Mouse (Mus musculus) left cerebral cortex, adult 11 months (tissue): Measurements from ENCODE around the gene 1700025C18Rik.

ENCODE experiments used
- DNase-seq: peaks from one replicate; pipeline ENCODE4 v3.0.0; 2022; ENCODE audit warnings: low spot score

The 1700025C18Rik gene

GRCm38 (mm10) chr2:165035058-165035431 lies 55.5 kb downstream of the 1700025C18Rik start:
- DNase-seq = no peak

DNA sequence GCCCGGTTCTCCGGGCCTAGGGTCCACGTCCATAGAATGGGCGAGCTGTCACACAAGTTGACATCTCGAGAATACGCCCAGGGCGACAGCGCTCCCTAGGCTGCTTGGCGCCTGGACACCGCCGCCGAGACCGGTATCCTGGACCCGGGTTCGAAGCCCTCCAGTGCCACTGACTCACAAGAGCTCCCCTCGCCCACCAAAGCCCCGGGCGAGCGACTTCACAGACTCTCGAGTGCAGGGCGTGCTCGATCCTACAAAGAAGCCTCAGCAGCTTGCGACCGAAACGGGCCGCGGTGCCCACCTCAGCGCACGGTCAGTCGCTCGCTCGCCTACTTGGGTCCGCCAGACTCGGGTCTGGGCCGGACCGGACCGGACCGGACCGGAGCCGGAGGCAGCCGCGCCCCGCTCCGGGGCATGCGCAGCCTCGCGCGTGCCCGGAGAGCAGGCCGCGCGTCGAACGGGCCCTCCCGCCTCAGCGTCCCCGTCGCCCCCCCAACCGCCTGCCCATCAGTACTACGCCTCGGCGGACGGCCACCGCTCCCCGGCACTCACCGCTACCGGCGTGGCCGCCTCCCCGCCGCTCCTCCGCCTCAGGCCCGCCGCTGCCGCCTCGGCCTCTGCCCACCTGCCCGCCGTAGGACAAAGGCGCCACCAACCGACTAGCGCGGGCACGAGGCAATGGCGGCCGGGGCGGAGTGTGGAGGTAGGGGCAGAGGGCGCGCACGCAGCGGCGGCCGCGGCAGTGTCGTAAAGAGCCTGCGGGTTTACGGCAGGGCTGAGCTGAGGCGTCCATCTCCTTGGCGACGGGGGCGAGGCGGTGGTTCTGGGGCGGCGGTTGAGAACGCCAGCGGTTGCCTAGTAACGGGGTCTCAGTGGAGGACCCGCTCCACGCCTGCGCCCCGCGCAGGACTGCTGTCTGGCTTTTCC lies 56.2 kb downstream of the 1700025C18Rik start, which contains the start of gene Ncoa5:
Gene Ncoa5 (minus strand): TSS at position 737 of the 927 bp plus-strand sequence.
- DNase-seq = peak; percentile 94

- no peak for DNase-seq
Measured at GRCm38 (mm10) chr2:165033306-165033705, 57.2 kb downstream of the 1700025C18Rik start.

DNA sequence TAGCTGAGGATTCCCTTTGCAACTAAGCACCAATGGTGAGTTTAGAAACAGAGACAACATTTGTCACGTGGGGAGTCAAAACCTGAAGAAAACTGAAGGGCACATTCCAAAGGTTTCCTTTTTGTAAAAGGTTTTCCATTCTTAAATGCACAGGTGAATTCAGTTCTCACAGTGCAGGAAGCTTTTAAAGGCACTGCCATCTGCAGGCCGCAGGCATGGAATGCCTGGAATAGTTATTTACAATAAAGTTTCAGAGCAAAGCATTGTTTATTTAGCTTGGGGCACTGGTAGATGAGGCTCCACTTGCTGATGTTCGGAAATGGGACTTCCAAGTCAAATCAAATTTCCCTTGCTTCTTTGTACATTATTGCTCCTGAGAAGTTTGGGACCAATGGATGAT lies 58.0 kb downstream of the 1700025C18Rik start:
- no peak for DNase-seq
